In genomic region chr1:131525586-131526271, GRCm38 (mm10) we compare ENCODE assay signal across 8 mouse cellular contexts. TPM values are rescaled to one million over a fixed set of nuclear protein-coding genes. Genes with fewer than 3 reads are reported as not detected.
DNase-seq lines count a peak whose midpoint lies in the region; ATAC-seq and TF ChIP-seq lines count a peak whose summit lies in the region.

No protein-coding gene starts in this region.

- no peaks in the 10 kb centered on the region for H3K9me3 ChIP-seq in megakaryocyte, embryonic 14.5 days
- H3K9me3 ChIP-seq in limb, embryonic 14.5 days (ENCODE audit: control insufficient read depth, low read length) = no peaks in the 10 kb centered on the region

- peak overlapping the region; percentile 94 for H3K4me2 ChIP-seq in limb, embryonic 14.5 days (replicated peaks; ENCODE audit: low read depth, low read length, severe bottlenecking)

- H3K4me3 ChIP-seq in megakaryocyte, embryonic 14.5 days (replicated peaks) = peak overlapping the region; percentile 100
- H3K4me3 ChIP-seq in limb, embryonic 14.5 days (replicated peaks; ENCODE audit: low read length) = peak overlapping the region; percentile 84
- peak overlapping the region; percentile 75 for H3K4me3 ChIP-seq in thymus, adult 2 months (ENCODE audit: control insufficient read depth, insufficient read depth, low read length)

- H3K27me3 ChIP-seq in megakaryocyte, embryonic 14.5 days (replicated peaks) = no peaks in the 10 kb centered on the region
- no peaks in the 10 kb centered on the region for H3K27me3 ChIP-seq in limb, embryonic 14.5 days (ENCODE audit: control insufficient read depth, insufficient read depth, low read length)
- H3K27me3 ChIP-seq in thymus, adult 2 months (ENCODE audit: control insufficient read depth, insufficient read depth, low read length) = no peaks in the 10 kb centered on the region

- no peak for TF ChIP-seq CTCF in thymus, adult 2 months (IDR thresholded peaks at IDR 0.05; ENCODE audit: borderline replicate concordance, control insufficient read depth, extremely low read depth, insufficient read depth, low read length, poor library complexity)

- peak overlapping the region; percentile 80 for H3K9ac ChIP-seq in limb, embryonic 14.5 days (ENCODE audit: low read depth, low read length, severe bottlenecking)

- ATAC-seq in megakaryocyte, adult 5-6 weeks (ENCODE audit: poor library complexity, severe bottlenecking) = no peak
- ATAC-seq in limb, embryonic 14.5 days (ENCODE audit: low FRiP score, low read depth) = no peak

- WGBS in limb, embryonic 14.5 days = under 1% methylated on average over 37 of the region's 41 CpGs
- WGBS in thymus, adult 2 months = under 1% methylated on average over 41 of the region's 41 CpGs

- H3K36me3 ChIP-seq in megakaryocyte, embryonic 14.5 days (replicated peaks; ENCODE audit: low read length) = peaks cover 37% of the 10 kb centered on the region
- H3K36me3 ChIP-seq in limb, embryonic 14.5 days (ENCODE audit: control insufficient read depth, insufficient read depth, low read length) = no peaks in the 10 kb centered on the region
- no peaks in the 10 kb centered on the region for H3K36me3 ChIP-seq in thymus, adult 2 months (ENCODE audit: control insufficient read depth, insufficient read depth, low read length)

- DNase-seq in cerebellum, postnatal 25 days = peak; percentile 67 to 68
- DNase-seq in gastrocnemius, postnatal 14 days = peak; percentile 43
- DNase-seq in kidney, adult 11 months = peak; percentile 15
- peak; percentile 28 for DNase-seq in limb, embryonic 14.5 days (ENCODE audit: low spot score)
- DNase-seq in naive thymus-derived CD4-positive, alpha-beta T cell, adult 2 months (ENCODE audit: low read depth) = peak; percentile 40
- peak; percentile 35 for DNase-seq in thymus, adult 2 months

- TF ChIP-seq POLR2A in limb, embryonic 14.5 days (IDR thresholded peaks at IDR 0.05; ENCODE audit: borderline replicate concordance, extremely low read depth, insufficient read depth, insufficient read length) = no peak
- TF ChIP-seq POLR2A in thymus, adult 2 months (IDR thresholded peaks at IDR 0.05; ENCODE audit: control insufficient read depth, extremely low read depth, insufficient read depth, low read length, poor library complexity) = no peak

- intact Hi-C loops in gastrocnemius, postnatal 14 days (cut with DNase I; ENCODE audit: low total_unique reads) = loop anchor here (5.0 kb wide), 1 partner anchor 98 kb away; no protein-coding TSS in a partner anchor

- H3K27ac ChIP-seq in limb, embryonic 14.5 days (replicated peaks; ENCODE audit: low read depth, low read length) = peak overlapping the region; percentile 93
- H3K27ac ChIP-seq in thymus, adult 2 months (ENCODE audit: control insufficient read depth, insufficient read depth, low read length) = no peak overlapping the region

- peaks cover 69% of the 10 kb centered on the region for H3K4me1 ChIP-seq in megakaryocyte, embryonic 14.5 days
- peaks cover 45% of the 10 kb centered on the region for H3K4me1 ChIP-seq in limb, embryonic 14.5 days (ENCODE audit: control insufficient read depth, insufficient read depth, low read length)
- peaks cover 14% of the 10 kb centered on the region for H3K4me1 ChIP-seq in thymus, adult 2 months (replicated peaks; ENCODE audit: control insufficient read depth, insufficient read depth, low read length)

RNA-seq across cellular contexts. Expression of gene Srgap2, which starts 1.4 kb away (rescaled TPM):
- 6.7 and 12.2 TPM in 2 replicates for polyA plus RNA-seq in megakaryocyte, embryonic 14.5 days (2012; ENCODE audit: insufficient read depth, low replicate concordance)
- total RNA-seq in megakaryocyte, adult 5-6 weeks (2015) = 57.5 and 67.8 TPM in 2 replicates
- total RNA-seq in megakaryocyte, adult 5-6 weeks (2017) = 25.7 and 43.9 TPM in 2 replicates
- total RNA-seq in gastrocnemius, postnatal 14 days (2021) = 10 to 100 TPM; 21.2 to 21.5 TPM
- 38.9 and 43.1 TPM in 2 replicates for polyA plus RNA-seq in limb, embryonic 14.5 days (2012; rRNA removed)
- polyA plus RNA-seq in limb, embryonic 14.5 days (2014; fragmentation: Nextera tagmentation; extraction: Ambion mirVana) = 20.5 and 23.6 TPM in 2 replicates
- polyA plus RNA-seq in thymus, adult 2 months (2012; rRNA removed) = 28.3 and 37.6 TPM in 2 replicates

RNA-seq across cellular contexts. Expression of gene Fam72a, which starts 2.0 kb away (rescaled TPM):
- 3.6 TPM in 1 of 2 replicates, not detected in the other for polyA plus RNA-seq in megakaryocyte, embryonic 14.5 days (2012; ENCODE audit: insufficient read depth, low replicate concordance)
- 6.6 and 7.0 TPM in 2 replicates for total RNA-seq in megakaryocyte, adult 5-6 weeks (2015)
- 2.8 and 5.2 TPM in 2 replicates for total RNA-seq in megakaryocyte, adult 5-6 weeks (2017)
- under 1 TPM; 0.49 to 0.72 TPM for total RNA-seq in gastrocnemius, postnatal 14 days (2021)
- 1.8 and 2.5 TPM in 2 replicates for polyA plus RNA-seq in limb, embryonic 14.5 days (2012; rRNA removed)
- polyA plus RNA-seq in limb, embryonic 14.5 days (2014; fragmentation: Nextera tagmentation; extraction: Ambion mirVana) = 2.1 and 2.3 TPM in 2 replicates
- 1.8 and 1.9 TPM in 2 replicates for polyA plus RNA-seq in thymus, adult 2 months (2012; rRNA removed)

Comparison
In these comparisons a context has a peak if more than half of its experiments do, and no peak if none do; other contexts are left out.
1. DNase-seq: peak in every context shown above with its lines; median percentile 68 in cerebellum, postnatal 25 days; 43 in gastrocnemius, postnatal 14 days; 40 in naive thymus-derived CD4-positive, alpha-beta T cell, adult 2 months; 35 in thymus, adult 2 months; 28 in limb, embryonic 14.5 days; 15 in kidney, adult 11 months.